Mouse (Mus musculus) megakaryocyte, embryonic 14.5 days (primary cell): Measurements from ENCODE around the gene Serpinb7. TPM values are rescaled to one million over a fixed set of nuclear protein-coding genes. Genes with fewer than 3 reads are reported as not detected.

ENCODE experiments used
- H3K27me3 ChIP-seq: replicated peaks from 2 replicates; pipeline ENCODE3; 2012; ENCODE audit warnings: inconsistent platforms
- H3K36me3 ChIP-seq: replicated peaks from 2 replicates; pipeline ENCODE3; 2012; ENCODE audit warnings: low read length, inconsistent platforms, mixed read lengths
- H3K4me1 ChIP-seq: 2 replicates; pipeline ENCODE4 v1.6.1; 2012; ENCODE audit warnings: inconsistent platforms
- H3K4me3 ChIP-seq: replicated peaks from 2 replicates; pipeline ENCODE3; 2012; ENCODE audit warnings: moderate library complexity, mild to moderate bottlenecking, inconsistent platforms
- H3K9me3 ChIP-seq: 2 replicates; pipeline ENCODE4 v1.6.1; 2012; ENCODE audit warnings: inconsistent platforms
- FLI1 ChIP-seq: IDR thresholded peaks from 2 replicates; pipeline ENCODE4 v1.6.1; 2012; ENCODE audit warnings: low read length, inconsistent platforms, mixed read lengths
- GATA1 ChIP-seq: IDR thresholded peaks from 3 replicates; pipeline ENCODE4 v1.6.1; 2012; ENCODE audit warnings: mixed read lengths, low read length, inconsistent platforms, borderline replicate concordance
- polyA plus RNA-seq: library from polyadenylated mRNA; stranded (reverse); fragments of >175 nt; gene quantifications from 2 replicates; pipeline ENCODE4 v1.2.3, GENCODE M21; 2012; ENCODE audit warnings: low replicate concordance; ENCODE audit not compliant: insufficient read depth

Gene Serpinb7
- not detected in 2 replicates for polyA plus RNA-seq

GRCm38 (mm10) chr1:107399355-107399754 is at the start of gene Serpinb7:
Serpinb7 (plus strand) TSS chr1:107399655.
- Histone ChIP-seq H3K27me3 (no peaks in the 10 kb centered on the region), H3K4me1 (peaks cover 12% of the 10 kb centered on the region), H3K9me3 (no peaks in the 10 kb centered on the region), H3K4me3 (no peak within 1 kb of the TSS), H3K36me3 (no peaks in the 10 kb centered on the region)
- no peak for TF ChIP-seq GATA1
- TF ChIP-seq FLI1: no peak

- TF ChIP-seq FLI1 (no peak), GATA1 (no peak)
Measured at GRCm38 (mm10) chr1:107350392-107350791, 49.1 kb upstream of the Serpinb7 start.

GRCm38 (mm10) chr1:107351115-107351514 is 48.3 kb upstream of the Serpinb7 start:
- peaks cover 12% of the 10 kb centered on the region for H3K4me1 ChIP-seq
- no peak overlapping the region for H3K4me3 ChIP-seq
- TF ChIP-seq FLI1 (no peak), GATA1 (no peak)
- H3K36me3 ChIP-seq: no peaks in the 10 kb centered on the region
- no peaks in the 10 kb centered on the region for H3K27me3 ChIP-seq
- no peaks in the 10 kb centered on the region for H3K9me3 ChIP-seq

More at GRCm38 (mm10) chr1:107350392-107350791, 49.1 kb upstream of the Serpinb7 start:
- no peaks in the 10 kb centered on the region for H3K36me3 ChIP-seq
- H3K4me1 ChIP-seq: peaks cover 15% of the 10 kb centered on the region
- H3K27me3 ChIP-seq: no peaks in the 10 kb centered on the region
- no peak overlapping the region for H3K4me3 ChIP-seq
- H3K9me3 ChIP-seq: no peaks in the 10 kb centered on the region

GRCm38 (mm10) chr1:107353046-107353445 is 46.4 kb upstream of the Serpinb7 start:
- H3K4me1 ChIP-seq: peaks cover 10% of the 10 kb centered on the region; the same call in 1 of the 2 replicates
- no peaks in the 10 kb centered on the region for H3K36me3 ChIP-seq
- H3K27me3 ChIP-seq: no peaks in the 10 kb centered on the region

GRCm38 (mm10) chr1:107360898-107361297 is 38.6 kb upstream of the Serpinb7 start, which contains the start of gene Serpinb11:
Serpinb11 (plus strand) TSS chr1:107361198.
- H3K36me3 ChIP-seq: no peaks in the 10 kb centered on the region
- no peaks in the 10 kb centered on the region for H3K27me3 ChIP-seq
- no peak within 1 kb of the TSS for H3K4me3 ChIP-seq
- TF ChIP-seq GATA1 (no peak), FLI1 (no peak)
- H3K9me3 ChIP-seq: no peaks in the 10 kb centered on the region
- peaks cover 10% of the 10 kb centered on the region for H3K4me1 ChIP-seq

More at GRCm38 (mm10) chr1:107353046-107353445, 46.4 kb upstream of the Serpinb7 start:
- H3K9me3 ChIP-seq: no peaks in the 10 kb centered on the region
- H3K4me3 ChIP-seq: no peak overlapping the region
- no peak for TF ChIP-seq GATA1
- TF ChIP-seq FLI1: no peak

GRCm38 (mm10) chr1:107365973-107366372 is 33.5 kb upstream of the Serpinb7 start:
- H3K36me3 ChIP-seq: no peaks in the 10 kb centered on the region
- TF ChIP-seq FLI1: no peak
- no peak for TF ChIP-seq GATA1
- H3K4me1 ChIP-seq: peaks cover 20% of the 10 kb centered on the region
- no peaks in the 10 kb centered on the region for H3K27me3 ChIP-seq
- no peak overlapping the region for H3K4me3 ChIP-seq
- no peaks in the 10 kb centered on the region for H3K9me3 ChIP-seq

GRCm38 (mm10) chr1:107368944-107369343 is 30.5 kb upstream of the Serpinb7 start:
- no peak for TF ChIP-seq GATA1
- no peak for TF ChIP-seq FLI1
- no peak overlapping the region for H3K4me3 ChIP-seq
- H3K4me1 ChIP-seq: peaks cover 16% of the 10 kb centered on the region
- H3K36me3 ChIP-seq: no peaks in the 10 kb centered on the region
- no peaks in the 10 kb centered on the region for H3K9me3 ChIP-seq
- no peaks in the 10 kb centered on the region for H3K27me3 ChIP-seq

GRCm38 (mm10) chr1:107376952-107377351 is 22.5 kb upstream of the Serpinb7 start:
- Histone ChIP-seq H3K9me3 (no peaks in the 10 kb centered on the region), H3K4me3 (no peak overlapping the region), H3K4me1 (peaks cover 62% of the 10 kb centered on the region), H3K27me3 (no peaks in the 10 kb centered on the region), H3K36me3 (no peaks in the 10 kb centered on the region)
- TF ChIP-seq GATA1 (no peak; the same call in 2 of the 3 replicates), FLI1 (no peak)

- H3K27me3 ChIP-seq: no peaks in the 10 kb centered on the region
- H3K9me3 ChIP-seq: no peaks in the 10 kb centered on the region
- peaks cover 75% of the 10 kb centered on the region for H3K4me1 ChIP-seq
- TF ChIP-seq GATA1 (no peak), FLI1 (no peak)
- no peak overlapping the region for H3K4me3 ChIP-seq
- no peaks in the 10 kb centered on the region for H3K36me3 ChIP-seq
Measured at GRCm38 (mm10) chr1:107378368-107378767, 21.1 kb upstream of the Serpinb7 start.

GRCm38 (mm10) chr1:107381491-107381890 is 18.0 kb upstream of the Serpinb7 start:
- TF ChIP-seq GATA1 (no peak), FLI1 (no peak)
- H3K36me3 ChIP-seq: no peaks in the 10 kb centered on the region
- no peaks in the 10 kb centered on the region for H3K9me3 ChIP-seq
- no peaks in the 10 kb centered on the region for H3K27me3 ChIP-seq
- no peak overlapping the region for H3K4me3 ChIP-seq
- peaks cover 66% of the 10 kb centered on the region for H3K4me1 ChIP-seq
